Mouse (Mus musculus) CH12.LX (cell line): ENCODE measurements at regions not wholly inside any gene's neighbourhood (a gene's known extent, or its start where the extent isn't known, plus 50 kb on each side); places are given as distances from the start of the nearest gene placed in this dataset.

ENCODE experiments used
- DNase-seq: peaks from one replicate; pipeline ENCODE4 v3.0.0-alpha.2; 2013; ENCODE audit errors: extremely low read depth
- H3K27ac ChIP-seq: 2 replicates; pipeline ENCODE4 v1.5.1; 2012; ENCODE audit warnings: low read depth, mild to moderate bottlenecking, control low read depth, moderate library complexity; ENCODE audit not compliant: insufficient read depth
- H3K27me3 ChIP-seq: replicated peaks from 2 replicates; pipeline ENCODE3; 2012; ENCODE audit warnings: inconsistent platforms
- H3K36me3 ChIP-seq, 2 experiments: replicated peaks in 1 of 2; 2 replicates each; pipeline versions ENCODE3 to v1.6.1; 2012; ENCODE audit warnings: inconsistent platforms in 1 of 2, low read length in 1 of 2, mild to moderate bottlenecking in 1 of 2, mixed read lengths in 1 of 2, moderate library complexity in 1 of 2; ENCODE audit not compliant: control insufficient read depth in 1 of 2, insufficient read depth in 1 of 2
- H3K4me1 ChIP-seq, 2 experiments: 2 replicates each; pipeline ENCODE4 v1.6.1; 2012; ENCODE audit warnings: inconsistent platforms in 1 of 2, moderate library complexity in 1 of 2; ENCODE audit not compliant: insufficient read depth in 2 of 2, control insufficient read depth in 1 of 2
- H3K4me2 ChIP-seq: 2 replicates; pipeline ENCODE4 v1.6.1; 2012; ENCODE audit warnings: low read depth, mild to moderate bottlenecking, control low read depth; ENCODE audit not compliant: poor library complexity, insufficient read depth, severe bottlenecking
- H3K4me3 ChIP-seq, 3 experiments: fragments of 150-350 bp in 1 of 3; sonication (generic) in 1 of 3; replicated peaks in 1 of 3; 2 replicates each; pipeline versions ENCODE3 to v1.5.1; 2011 to 2012; ENCODE audit warnings: low read depth in 2 of 3, low read length in 2 of 3, mild to moderate bottlenecking in 2 of 3, moderate library complexity in 2 of 3, control low read depth in 1 of 3, improper control_type of control experiment in 1 of 3, inconsistent platforms in 1 of 3, mixed read lengths in 1 of 3; ENCODE audit not compliant: poor library complexity in 1 of 3
- H3K79me2 ChIP-seq: replicated peaks from 2 replicates; pipeline ENCODE4 v1.6.1; 2012; ENCODE audit warnings: mild to moderate bottlenecking, moderate library complexity; ENCODE audit not compliant: control insufficient read depth, poor library complexity, insufficient read depth, severe bottlenecking; ENCODE audit errors: extremely low read depth
- H3K9ac ChIP-seq: 2 replicates; pipeline ENCODE4 v1.6.1; 2012; ENCODE audit warnings: low read depth, mild to moderate bottlenecking, control low read depth, moderate library complexity; ENCODE audit not compliant: insufficient read depth
- H3K9me3 ChIP-seq: replicated peaks from 2 replicates; pipeline ENCODE3; 2012; ENCODE audit warnings: low read length, inconsistent platforms, mixed read lengths
- BHLHE40 ChIP-seq: IDR thresholded peaks from 2 replicates; pipeline ENCODE4 v1.6.1; 2011; ENCODE audit warnings: mild to moderate bottlenecking, low read depth, low read length, improper control_type of control experiment
- CHD1 ChIP-seq: IDR thresholded peaks from 2 replicates; pipeline ENCODE4 v1.6.1; 2012; ENCODE audit warnings: low read depth, low read length, improper control_type of control experiment, inconsistent platforms
- CTCF ChIP-seq, 2 experiments: IDR thresholded peaks in 1 of 2; conservative IDR thresholded peaks in 1 of 2; 2 replicates each; pipeline ENCODE4 v1.5.1; 2011 to 2012; ENCODE audit warnings: low read depth in 2 of 2, low read length in 2 of 2, improper control_type of control experiment in 1 of 2, inconsistent platforms in 1 of 2, mild to moderate bottlenecking in 1 of 2, moderate library complexity in 1 of 2
- EP300 ChIP-seq: IDR thresholded peaks from 2 replicates; pipeline ENCODE4 v1.6.1; 2011; ENCODE audit warnings: low read length, improper control_type of control experiment
- ETS1 ChIP-seq: conservative IDR thresholded peaks from 2 replicates; pipeline ENCODE4 v1.6.1; 2012; ENCODE audit warnings: low read depth, mild to moderate bottlenecking, inconsistent platforms, low read length, improper control_type of control experiment, moderate library complexity
- HCFC1 ChIP-seq: IDR thresholded peaks from 2 replicates; pipeline ENCODE4 v1.6.1; 2012; ENCODE audit warnings: low read depth, mild to moderate bottlenecking, inconsistent platforms, low read length, improper control_type of control experiment
- IRF4 ChIP-seq: IDR thresholded peaks from 2 replicates; pipeline ENCODE4 v1.6.1; 2014; ENCODE audit warnings: low read depth, mild to moderate bottlenecking, inconsistent platforms, low read length, improper control_type of control experiment
- JUN ChIP-seq: IDR thresholded peaks from 2 replicates; pipeline ENCODE4 v1.6.1; 2011; ENCODE audit warnings: low read depth, mild to moderate bottlenecking, low read length, improper control_type of control experiment, moderate library complexity; ENCODE audit not compliant: insufficient read depth
- KAT2A ChIP-seq: IDR thresholded peaks from 2 replicates; pipeline ENCODE4 v1.6.1; 2012; ENCODE audit warnings: low read length, improper control_type of control experiment, inconsistent platforms; ENCODE audit not compliant: insufficient replicate concordance
- MAX ChIP-seq: IDR thresholded peaks from 2 replicates; pipeline ENCODE4 v1.6.1; 2011; ENCODE audit warnings: low read length, improper control_type of control experiment
- MAZ ChIP-seq: IDR thresholded peaks from 2 replicates; pipeline ENCODE4 v1.6.1; 2012; ENCODE audit warnings: low read depth, mild to moderate bottlenecking, inconsistent platforms, low read length, improper control_type of control experiment, moderate library complexity
- MEF2A ChIP-seq: IDR thresholded peaks from 2 replicates; pipeline ENCODE4 v1.6.1; 2014; ENCODE audit warnings: low read depth, mild to moderate bottlenecking, inconsistent platforms, low read length, improper control_type of control experiment, borderline replicate concordance
- MYC ChIP-seq: IDR thresholded peaks from 2 replicates; pipeline ENCODE4 v1.6.1; 2011; ENCODE audit warnings: low read depth, mild to moderate bottlenecking, improper control_type of control experiment, low read length
- NELFE ChIP-seq: IDR thresholded peaks from 2 replicates; pipeline ENCODE4 v1.6.1; 2011; ENCODE audit warnings: low read depth, low read length, improper control_type of control experiment
- NRF1 ChIP-seq: IDR thresholded peaks from 2 replicates; pipeline ENCODE4 v1.6.1; 2014; ENCODE audit warnings: low read depth, mild to moderate bottlenecking, inconsistent platforms, low read length, improper control_type of control experiment, moderate library complexity
- POLR2A ChIP-seq: IDR thresholded peaks from 2 replicates; pipeline ENCODE4 v1.6.1; 2011; ENCODE audit warnings: low read depth, mild to moderate bottlenecking, improper control_type of control experiment, low read length
- POLR2AphosphoS2 ChIP-seq: IDR thresholded peaks from 2 replicates; pipeline ENCODE4 v1.6.1; 2011; ENCODE audit warnings: low read depth, low read length, improper control_type of control experiment
- RAD21 ChIP-seq: IDR thresholded peaks from 2 replicates; pipeline ENCODE4 v1.6.1; 2011; ENCODE audit warnings: low read depth, mild to moderate bottlenecking, low read length, improper control_type of control experiment, moderate library complexity
- RCOR1 ChIP-seq: conservative IDR thresholded peaks from 2 replicates; pipeline ENCODE4 v1.6.1; 2012; ENCODE audit warnings: low read depth, mild to moderate bottlenecking, inconsistent platforms, low read length, improper control_type of control experiment
- SIN3A ChIP-seq: IDR thresholded peaks from 2 replicates; pipeline ENCODE4 v1.6.1; 2012; ENCODE audit warnings: low read length, improper control_type of control experiment, inconsistent platforms
- SMC3 ChIP-seq: IDR thresholded peaks from 2 replicates; pipeline ENCODE4 v1.6.1; 2011; ENCODE audit warnings: low read depth, low read length, improper control_type of control experiment
- TCF12 ChIP-seq: IDR thresholded peaks from 2 replicates; pipeline ENCODE4 v1.6.1; 2014; ENCODE audit warnings: low read depth, mild to moderate bottlenecking, inconsistent platforms, low read length, improper control_type of control experiment
- USF2 ChIP-seq: conservative IDR thresholded peaks from 2 replicates; pipeline ENCODE4 v1.6.1; 2011; ENCODE audit warnings: low read depth, low read length, improper control_type of control experiment
- dilution Hi-C: fragments of 300-500 bp; cut with MboI; formaldehyde crosslinking; loops from 2 replicates; pipeline ENCODE4 v1.14.3; 2020; ENCODE audit warnings: low sequenced_read_pairs; ENCODE audit not compliant: extremely low pct_unique_long_range_greater_than_20kb, extremely low pct_ligation_motif_present
- in situ Hi-C: fragments of 300-500 bp; cut with MboI; formaldehyde crosslinking; loops from 3 replicates; pipeline ENCODE4 v1.14.3; 2019; ENCODE audit warnings: low sequenced_read_pairs, low pct_ligation_motif_present, low pct_unique_long_range_greater_than_20kb, mixed read lengths

GRCm38 (mm10) chr11:24370198-24370860 is 292.5 kb downstream of the Bcl11a start:
- no peak for DNase-seq
- no peak overlapping the region for H3K27ac ChIP-seq
- no peaks in the 10 kb centered on the region for H3K36me3 ChIP-seq
- H3K4me3 ChIP-seq: no peak overlapping the region
- peaks cover 0 to 17% of the 10 kb centered on the region in 2 experiments; a peak in 2 of 4 replicates for H3K4me1 ChIP-seq
- no peak overlapping the region for H3K9ac ChIP-seq
- TF ChIP-seq POLR2A (no peak), MAZ (no peak)
- dilution Hi-C loops: no loop called here
- no peaks in the 10 kb centered on the region for H3K9me3 ChIP-seq
- H3K27me3 ChIP-seq: no peaks in the 10 kb centered on the region
- H3K4me2 ChIP-seq: no peak overlapping the region
- no peaks in the 10 kb centered on the region for H3K79me2 ChIP-seq
- in situ Hi-C loops: no loop called here

GRCm38 (mm10) chr11:24370861-24371686 is 293.2 kb downstream of the Bcl11a start:
- H3K9ac ChIP-seq: no peak overlapping the region
- H3K36me3 ChIP-seq: no peaks in the 10 kb centered on the region
- H3K4me2 ChIP-seq: no peak overlapping the region
- no peak for DNase-seq
- H3K27me3 ChIP-seq: no peaks in the 10 kb centered on the region
- TF ChIP-seq RAD21: no peak
- no peak for TF ChIP-seq NRF1
- TF ChIP-seq TCF12: no peak
- no peak for TF ChIP-seq EP300
- no peak for TF ChIP-seq SMC3
- peaks cover 0 to 15% of the 10 kb centered on the region in 2 experiments; a peak in 2 of 4 replicates for H3K4me1 ChIP-seq
- no peak overlapping the region for H3K4me3 ChIP-seq
- in situ Hi-C loops: no loop called here
- no peaks in the 10 kb centered on the region for H3K79me2 ChIP-seq
- H3K27ac ChIP-seq: no peak overlapping the region
- H3K9me3 ChIP-seq: no peaks in the 10 kb centered on the region
- dilution Hi-C loops: no loop called here

- H3K27ac ChIP-seq: no peak overlapping the region
- H3K36me3 ChIP-seq: no peaks in the 10 kb centered on the region
- H3K4me3 ChIP-seq: no peak overlapping the region
- no peak overlapping the region for H3K9ac ChIP-seq
- H3K9me3 ChIP-seq: no peaks in the 10 kb centered on the region
- no peak overlapping the region for H3K4me2 ChIP-seq
- dilution Hi-C loops: no loop called here
- no peak for TF ChIP-seq BHLHE40
- TF ChIP-seq MAX: no peak
- no peak for TF ChIP-seq MYC
- no peak for TF ChIP-seq IRF4
- no peak for TF ChIP-seq NELFE
- TF ChIP-seq MEF2A: no peak
- no peak for TF ChIP-seq ETS1
- no peak for TF ChIP-seq SIN3A
- TF ChIP-seq USF2: no peak
- no peak for TF ChIP-seq RCOR1
- no peak for TF ChIP-seq KAT2A
- TF ChIP-seq HCFC1: no peak
- no peak for TF ChIP-seq JUN
- no peak for TF ChIP-seq POLR2A
- no peak for TF ChIP-seq POLR2AphosphoS2
- TF ChIP-seq CHD1: no peak
- TF ChIP-seq CTCF (conservative IDR thresholded peaks at IDR 0.05 in 1 of 2, IDR thresholded peaks at IDR 0.05 in 1 of 2; ENCODE audit: low read depth in 2 of 2, low read length in 2 of 2): no peak
- no peak for TF ChIP-seq MAZ
- TF ChIP-seq, all 38 proteins: peak for 0
- Histone ChIP-seq H3K79me2 (no peaks in the 10 kb centered on the region), H3K4me1 (peaks cover 0 to 10% of the 10 kb centered on the region in 2 experiments; a peak in 2 of 4 replicates), H3K27me3 (no peaks in the 10 kb centered on the region)
- in situ Hi-C loops: no loop called here
- DNase-seq: no peak
Measured at GRCm38 (mm10) chr11:24371687-24371950, 293.8 kb downstream of the Bcl11a start.
